Mouse (Mus musculus): ENCODE data around the gene Gm5485. TPM values are rescaled to one million over a fixed set of nuclear protein-coding genes. Genes with fewer than 3 reads are reported as not detected.

Gm5485 gene
- total RNA-seq (2014; rRNA removed) (not detected in 2 replicates), polyA plus RNA-seq (2012; rRNA removed) (not detected in 2 replicates)

- Histone ChIP-seq H3K4me3 (ENCODE audit: insufficient read depth, low read depth, low read length) (no peak within 1 kb of the TSS), H3K79me2 (ENCODE audit: control insufficient read depth, insufficient read depth, low read length) (no peaks in the 10 kb centered on the region), H3K27me3 (ENCODE audit: control insufficient read depth, insufficient read depth, low read length) (no peaks in the 10 kb centered on the region), H3K4me1 (ENCODE audit: control insufficient read depth, insufficient read depth, low read length) (no peaks in the 10 kb centered on the region), H3K36me3 (ENCODE audit: control insufficient read depth, insufficient read depth, low read length) (no peaks in the 10 kb centered on the region), H3K27ac (replicated peaks; ENCODE audit: insufficient read depth, low read depth, low read length) (no peak within 1 kb of the TSS), H3K9ac (ENCODE audit: low read depth, low read length) (no peak within 1 kb of the TSS)
- 62% methylated on average over 1 of the region's 1 CpGs for WGBS
- no peak for DNase-seq (ENCODE audit: extremely low read depth, low read depth, low spot score)
- TF ChIP-seq POLR2A (IDR thresholded peaks at IDR 0.05; ENCODE audit: extremely low read depth, insufficient read depth, low read length) = no peak
- TF ChIP-seq CTCF (IDR thresholded peaks at IDR 0.05; ENCODE audit: low read depth, low read length) = no peak
These were observed at the start of gene Gm5485 for GRCm38 (mm10) chr16:48412246-48412645. Gene Gm5485 (minus strand): TSS chr16:48412416.

- TF ChIP-seq CTCF (IDR thresholded peaks at IDR 0.05; ENCODE audit: low read depth, low read length) (no peak), POLR2A (IDR thresholded peaks at IDR 0.05; ENCODE audit: extremely low read depth, insufficient read depth, low read length) (no peak)
- 84% methylated on average over 3 of the region's 3 CpGs for WGBS
- H3K4me3 ChIP-seq (ENCODE audit: insufficient read depth, low read depth, low read length) = no peak overlapping the region
These were observed 41.0 kb upstream of the Gm5485 start for GRCm38 (mm10) chr16:48453264-48453663.

DNA sequence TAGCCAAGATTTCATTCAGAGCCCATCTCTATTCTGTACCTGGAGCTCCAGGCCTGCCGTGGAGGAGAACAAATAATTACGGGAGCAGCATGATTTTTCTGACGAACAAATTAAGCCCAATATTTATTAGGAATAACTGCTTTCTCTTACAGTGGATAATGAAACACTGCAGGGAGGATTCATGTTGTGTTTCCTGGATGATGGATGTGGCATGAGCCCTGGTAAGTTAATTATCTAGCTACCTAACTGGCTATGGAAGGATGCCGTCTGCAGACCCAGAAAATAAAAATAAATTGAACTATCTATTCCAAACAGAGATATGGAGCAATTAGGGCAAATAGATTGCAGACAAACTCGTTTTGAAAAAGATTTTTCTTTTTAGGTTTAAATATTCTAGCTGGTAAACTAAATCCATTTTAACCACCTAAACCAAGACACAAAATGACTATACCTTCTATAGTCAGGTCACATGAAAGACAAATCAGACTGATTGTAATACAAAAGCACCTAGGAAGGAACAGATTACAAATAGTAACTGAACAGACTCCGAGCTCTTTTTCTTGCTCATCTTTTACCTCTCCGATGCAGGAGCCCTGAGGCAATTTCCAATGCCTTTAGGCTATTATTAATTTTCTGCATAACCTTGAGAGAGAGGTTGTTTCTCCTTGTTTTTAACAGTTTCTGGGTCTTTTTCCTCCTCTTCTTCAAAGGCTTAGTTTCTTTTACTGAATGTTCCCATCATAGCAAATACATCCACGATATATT, 34.1 kb upstream of the Gm5485 start:
- DNase-seq (ENCODE audit: extremely low read depth, low read depth, low spot score) = no peak
- H3K27ac ChIP-seq (replicated peaks; ENCODE audit: insufficient read depth, low read depth, low read length) = no peak overlapping the region
- WGBS = 67% methylated on average over 8 of the region's 8 CpGs
- H3K79me2 ChIP-seq (ENCODE audit: control insufficient read depth, insufficient read depth, low read length) = no peaks in the 10 kb centered on the region
- no peaks in the 10 kb centered on the region for H3K36me3 ChIP-seq (ENCODE audit: control insufficient read depth, insufficient read depth, low read length)
- H3K27me3 ChIP-seq (ENCODE audit: control insufficient read depth, insufficient read depth, low read length) = no peaks in the 10 kb centered on the region
- no peaks in the 10 kb centered on the region for H3K4me1 ChIP-seq (ENCODE audit: control insufficient read depth, insufficient read depth, low read length)
- no peak overlapping the region for H3K4me3 ChIP-seq (ENCODE audit: insufficient read depth, low read depth, low read length)
- H3K9ac ChIP-seq (ENCODE audit: low read depth, low read length) = no peak overlapping the region
- TF ChIP-seq CTCF (IDR thresholded peaks at IDR 0.05; ENCODE audit: low read depth, low read length) (no peak), POLR2A (IDR thresholded peaks at IDR 0.05; ENCODE audit: extremely low read depth, insufficient read depth, low read length) (no peak)

More at GRCm38 (mm10) chr16:48453264-48453663, 41.0 kb upstream of the Gm5485 start:
- H3K4me1 ChIP-seq (ENCODE audit: control insufficient read depth, insufficient read depth, low read length) = no peaks in the 10 kb centered on the region
- H3K79me2 ChIP-seq (ENCODE audit: control insufficient read depth, insufficient read depth, low read length) = no peaks in the 10 kb centered on the region
- no peak for DNase-seq (ENCODE audit: extremely low read depth, low read depth, low spot score)
- H3K36me3 ChIP-seq (ENCODE audit: control insufficient read depth, insufficient read depth, low read length) = no peaks in the 10 kb centered on the region
- no peaks in the 10 kb centered on the region for H3K27me3 ChIP-seq (ENCODE audit: control insufficient read depth, insufficient read depth, low read length)
- H3K27ac ChIP-seq (replicated peaks; ENCODE audit: insufficient read depth, low read depth, low read length) = no peak overlapping the region
- H3K9ac ChIP-seq (ENCODE audit: low read depth, low read length) = no peak overlapping the region

GRCm38 (mm10) chr16:48444589-48444988, 32.4 kb upstream of the Gm5485 start:
- TF ChIP-seq POLR2A (IDR thresholded peaks at IDR 0.05; ENCODE audit: extremely low read depth, insufficient read depth, low read length) = no peak
- TF ChIP-seq CTCF (IDR thresholded peaks at IDR 0.05; ENCODE audit: low read depth, low read length) = no peak
- DNase-seq (ENCODE audit: extremely low read depth, low read depth, low spot score) = no peak
- 87% methylated on average over 5 of the region's 5 CpGs for WGBS

DNA sequence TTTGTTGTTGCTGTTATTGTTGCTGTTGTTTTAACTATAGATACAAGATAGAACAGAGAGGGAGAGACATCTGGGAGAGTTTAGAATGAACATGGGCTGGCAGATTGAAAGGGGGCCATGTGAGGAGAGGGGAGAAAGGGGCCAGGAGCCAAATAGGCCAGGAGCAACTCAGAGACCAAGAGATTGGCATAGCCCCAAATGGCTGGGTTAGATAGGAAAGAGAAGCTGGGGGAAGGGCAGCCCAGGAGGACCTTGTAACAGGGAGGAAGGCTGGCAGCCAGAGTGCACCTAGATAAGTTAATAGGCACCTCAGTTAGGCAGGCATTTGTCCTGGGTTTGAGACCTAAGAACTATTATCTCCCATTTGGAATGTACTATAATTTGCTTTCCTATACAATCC, 25.3 kb upstream of the Gm5485 start:
- H3K36me3 ChIP-seq (ENCODE audit: control insufficient read depth, insufficient read depth, low read length) = no peaks in the 10 kb centered on the region
- no peak overlapping the region for H3K4me3 ChIP-seq (ENCODE audit: insufficient read depth, low read depth, low read length)
- H3K27me3 ChIP-seq (ENCODE audit: control insufficient read depth, insufficient read depth, low read length) = no peaks in the 10 kb centered on the region
- no peak overlapping the region for H3K9ac ChIP-seq (ENCODE audit: low read depth, low read length)
- H3K79me2 ChIP-seq (ENCODE audit: control insufficient read depth, insufficient read depth, low read length) = no peaks in the 10 kb centered on the region
- no peak overlapping the region for H3K27ac ChIP-seq (replicated peaks; ENCODE audit: insufficient read depth, low read depth, low read length)
- H3K4me1 ChIP-seq (ENCODE audit: control insufficient read depth, insufficient read depth, low read length) = no peaks in the 10 kb centered on the region
- DNase-seq (ENCODE audit: extremely low read depth, low read depth, low spot score) = no peak
- TF ChIP-seq POLR2A (IDR thresholded peaks at IDR 0.05; ENCODE audit: extremely low read depth, insufficient read depth, low read length) (no peak), CTCF (IDR thresholded peaks at IDR 0.05; ENCODE audit: low read depth, low read length) (no peak)

More at GRCm38 (mm10) chr16:48444589-48444988, 32.4 kb upstream of the Gm5485 start:
- Histone ChIP-seq H3K36me3 (ENCODE audit: control insufficient read depth, insufficient read depth, low read length) (no peaks in the 10 kb centered on the region), H3K27me3 (ENCODE audit: control insufficient read depth, insufficient read depth, low read length) (no peaks in the 10 kb centered on the region), H3K4me1 (ENCODE audit: control insufficient read depth, insufficient read depth, low read length) (no peaks in the 10 kb centered on the region), H3K9ac (ENCODE audit: low read depth, low read length) (no peak overlapping the region), H3K4me3 (ENCODE audit: insufficient read depth, low read depth, low read length) (no peak overlapping the region), H3K79me2 (ENCODE audit: control insufficient read depth, insufficient read depth, low read length) (no peaks in the 10 kb centered on the region), H3K27ac (replicated peaks; ENCODE audit: insufficient read depth, low read depth, low read length) (no peak overlapping the region)

GRCm38 (mm10) chr16:48435454-48435853, 23.2 kb upstream of the Gm5485 start:
- H3K27ac ChIP-seq (replicated peaks; ENCODE audit: insufficient read depth, low read depth, low read length) = no peak overlapping the region
- H3K79me2 ChIP-seq (ENCODE audit: control insufficient read depth, insufficient read depth, low read length) = no peaks in the 10 kb centered on the region
- 21% methylated on average over 1 of the region's 1 CpGs for WGBS
- H3K4me1 ChIP-seq (ENCODE audit: control insufficient read depth, insufficient read depth, low read length) = no peaks in the 10 kb centered on the region
- no peak for TF ChIP-seq POLR2A (IDR thresholded peaks at IDR 0.05; ENCODE audit: extremely low read depth, insufficient read depth, low read length)
- no peak for TF ChIP-seq CTCF (IDR thresholded peaks at IDR 0.05; ENCODE audit: low read depth, low read length)
- DNase-seq (ENCODE audit: extremely low read depth, low read depth, low spot score) = no peak
- no peaks in the 10 kb centered on the region for H3K27me3 ChIP-seq (ENCODE audit: control insufficient read depth, insufficient read depth, low read length)
- no peaks in the 10 kb centered on the region for H3K36me3 ChIP-seq (ENCODE audit: control insufficient read depth, insufficient read depth, low read length)
- H3K4me3 ChIP-seq (ENCODE audit: insufficient read depth, low read depth, low read length) = no peak overlapping the region
- no peak overlapping the region for H3K9ac ChIP-seq (ENCODE audit: low read depth, low read length)

All from liver, adult 2 months (tissue).